Mouse (Mus musculus): ENCODE results near the gene Fmod.

GRCm38 (mm10) chr1:134092368-134092767 lies 55.3 kb downstream of the Fmod start:
- TF ChIP-seq CTCF (IDR thresholded peaks at IDR 0.05; ENCODE audit: extremely low read depth, insufficient read depth, insufficient read length, insufficient replicate concordance) (no peak), POLR2A (IDR thresholded peaks at IDR 0.05; ENCODE audit: low read depth, low read length) (no peak)

Data from spleen, adult 2 months (tissue).